Mouse (Mus musculus) C2C12 (cell line): ENCODE measurements around the gene Dao.

Experiments used
- CEBPB ChIP-seq: IDR thresholded peaks from one replicate; pipeline ENCODE4 v1.6.1; 2011; ENCODE audit warnings: low read depth, mild to moderate bottlenecking, control low read depth, moderate library complexity
- CTCF ChIP-seq: IDR thresholded peaks from one replicate; pipeline ENCODE4 v1.5.1; 2011; ENCODE audit not compliant: control insufficient read depth, insufficient read depth, insufficient read length
- FOSL1 ChIP-seq: IDR thresholded peaks from one replicate; pipeline ENCODE4 v1.8.0; 2011; ENCODE audit warnings: mild to moderate bottlenecking, low read length; ENCODE audit not compliant: poor library complexity, insufficient read depth, severe bottlenecking
- MAX ChIP-seq: IDR thresholded peaks from one replicate; pipeline ENCODE4 v1.6.1; 2011; ENCODE audit warnings: mild to moderate bottlenecking, control low read depth
- MYOD1 ChIP-seq: IDR thresholded peaks from one replicate; pipeline ENCODE4 v1.6.1; 2011; ENCODE audit warnings: low read depth; ENCODE audit not compliant: control insufficient read depth, insufficient read length
- MYOG ChIP-seq: IDR thresholded peaks from one replicate; pipeline ENCODE4 v1.6.1; 2011; ENCODE audit not compliant: control insufficient read depth, insufficient read length; ENCODE audit errors: extremely low read depth
- USF1 ChIP-seq: IDR thresholded peaks from one replicate; pipeline ENCODE4 v1.6.1; 2011; ENCODE audit warnings: low read depth, mild to moderate bottlenecking, control low read depth, moderate library complexity

DNA sequence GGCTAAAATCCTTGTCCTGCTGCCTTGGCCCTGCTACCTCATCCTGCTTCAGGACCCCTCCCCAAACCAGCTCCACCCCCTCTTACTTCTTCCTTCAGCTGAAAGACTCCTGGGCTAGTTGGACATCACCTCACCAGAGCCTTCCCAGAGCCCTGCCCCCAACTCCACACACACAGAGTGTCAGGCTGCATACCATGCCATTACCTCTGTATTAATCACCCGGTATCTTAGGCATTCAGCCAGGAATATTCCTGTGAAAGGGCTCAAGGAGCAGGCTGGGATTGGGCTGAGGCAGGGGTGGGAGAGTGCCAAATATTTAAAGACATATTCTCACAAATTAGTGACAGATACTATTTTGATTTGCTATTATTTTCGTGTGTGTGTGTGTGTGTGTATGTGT, 7.0 kb upstream of the Dao start:
- TF ChIP-seq USF1 (no peak), CTCF (no peak), CEBPB (no peak), MYOG (no peak), FOSL1 (no peak), MYOD1 (no peak), MAX (no peak)
